Mouse (Mus musculus) testis, postnatal 10 days (tissue): ENCODE results near the gene Fam161a.
A peak's percentile ranks its signal among the peaks of the same experiment; 100 is the strongest.
"Not testable (repeated sequence)": the region's sequence is repeated elsewhere in the genome, so short reads cannot be mapped to it uniquely, and the experiment has no call there.

Experiments
- DNase-seq: peaks from one replicate; pipeline ENCODE4 v3.0.0; 2021; ENCODE audit warnings: low spot score

Fam161a gene

GRCm38 (mm10) chr11:23049642-23050041 lies 42.3 kb downstream of the Fam161a start:
- DNase-seq, result no peak

GRCm38 (mm10) chr11:23052353-23052752 lies 45.0 kb downstream of the Fam161a start:
- DNase-seq, result no peak

DNA sequence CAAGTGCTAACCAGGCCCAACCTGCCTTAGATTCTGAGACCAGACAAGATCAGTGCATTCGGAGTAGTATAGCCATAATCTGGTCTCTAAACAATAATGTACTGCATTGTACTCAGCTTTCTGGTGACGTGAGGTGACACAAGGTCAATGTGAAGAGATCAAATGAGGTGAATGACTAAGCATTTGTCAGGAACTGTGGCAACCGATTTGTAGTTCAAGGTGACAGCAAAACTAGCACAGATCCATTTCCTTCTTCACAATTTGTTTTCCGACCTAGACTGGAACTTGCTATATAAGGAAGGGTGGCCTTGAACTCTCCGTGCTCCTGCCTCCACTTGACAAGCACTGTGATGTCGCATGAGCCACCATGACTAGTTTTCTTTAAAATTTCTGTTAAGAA lies 55.8 kb downstream of the Fam161a start:
- DNase-seq, result no peak

DNA sequence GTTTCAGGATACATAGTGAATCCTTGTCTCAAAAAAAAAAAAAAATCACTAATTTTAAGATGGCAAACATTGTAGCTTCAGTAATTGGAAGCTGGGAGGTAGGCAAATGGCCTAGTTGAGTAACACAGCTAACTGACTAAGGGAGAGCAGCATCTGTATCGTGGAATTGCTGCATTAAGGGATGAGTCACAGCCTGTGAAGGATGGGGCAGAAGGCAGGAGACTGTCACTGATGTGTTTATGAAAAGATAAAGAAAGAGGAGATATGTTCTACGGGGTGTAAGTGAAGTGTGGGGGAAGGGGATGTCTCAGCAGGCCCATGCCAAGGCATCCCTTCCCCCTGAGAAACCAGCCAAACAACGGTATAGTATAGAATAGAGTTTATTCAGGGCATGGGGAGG lies 56.5 kb downstream of the Fam161a start:
- no peak for DNase-seq

GRCm38 (mm10) chr11:23064276-23064675 lies 56.9 kb downstream of the Fam161a start:
- DNase-seq, result not testable (repeated sequence)

DNA sequence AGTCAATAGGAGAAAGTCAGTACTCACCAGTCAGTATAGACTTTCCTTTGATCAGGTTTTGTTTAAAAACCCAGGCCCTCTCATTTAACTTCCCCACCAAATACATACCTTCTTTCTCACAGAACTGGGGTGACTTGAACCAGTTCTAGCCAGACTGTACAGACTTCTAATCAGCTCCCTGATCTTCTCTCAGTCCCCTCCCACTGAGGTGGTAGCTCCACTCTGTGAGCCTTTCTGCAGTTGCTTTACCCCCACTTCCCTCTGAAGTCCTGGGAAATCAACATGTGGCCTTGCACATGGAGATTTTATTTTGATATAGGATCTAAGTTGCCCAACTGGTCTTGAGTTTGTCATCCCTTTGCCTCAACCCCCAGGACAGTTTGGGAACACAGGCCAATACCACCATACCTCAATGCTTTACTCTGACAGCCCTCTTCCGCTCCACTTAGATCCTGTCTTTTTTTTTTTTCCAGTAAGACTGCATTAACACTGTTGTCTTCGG lies 57.9 kb downstream of the Fam161a start:
- DNase-seq, result no peak

- DNase-seq, result peak; percentile 86
Observed at GRCm38 (mm10) chr11:23067395-23068136, 60.2 kb downstream of the Fam161a start.

DNA sequence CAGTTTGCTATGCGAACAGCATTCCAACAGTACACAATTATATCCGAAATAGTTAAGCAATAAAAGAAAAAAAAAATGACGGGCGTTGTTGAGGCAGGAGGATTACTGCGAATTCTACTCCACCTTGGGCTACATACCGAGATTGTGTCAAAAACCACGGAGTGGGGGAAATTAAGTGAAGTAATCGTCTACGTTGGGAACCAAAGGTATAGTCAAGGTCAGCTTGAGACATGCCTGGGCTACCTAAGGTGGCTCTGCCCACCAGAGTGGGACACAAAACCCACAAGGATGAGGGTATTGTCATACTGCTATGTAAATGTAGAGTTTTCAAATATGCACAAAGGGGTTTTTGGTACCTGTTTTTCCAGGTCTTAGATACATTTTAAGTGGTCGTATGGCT lies 60.9 kb downstream of the Fam161a start:
- no peak for DNase-seq

GRCm38 (mm10) chr11:23068986-23069385 lies 61.7 kb downstream of the Fam161a start:
- DNase-seq, result not testable (repeated sequence)

DNA sequence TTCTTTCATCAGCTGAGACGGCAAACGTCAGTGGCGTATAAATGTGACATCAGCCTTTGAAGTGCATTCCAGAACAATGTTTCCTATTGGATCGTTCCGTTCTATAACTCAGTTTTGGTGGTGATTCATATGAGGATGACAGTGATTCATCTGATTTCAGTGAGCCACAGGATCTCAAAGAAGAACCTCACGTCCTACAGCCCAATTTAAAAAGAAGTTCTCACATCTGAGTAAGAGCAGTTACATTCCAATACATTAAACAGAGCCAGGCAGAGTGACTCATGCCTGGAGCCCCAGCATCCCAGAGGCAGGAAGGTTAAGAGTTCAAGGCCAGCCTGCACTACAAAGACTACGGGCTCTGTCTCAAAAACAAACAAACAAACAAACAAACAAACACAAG lies 67.5 kb downstream of the Fam161a start:
- no peak for DNase-seq

GRCm38 (mm10) chr11:23078541-23078940 lies 71.2 kb downstream of the Fam161a start:
- DNase-seq, result no peak
